Mouse (Mus musculus) embryo, embryonic 9.5 days (tissue): ENCODE results near the gene Gimap9.

ENCODE experiments used
- DNase-seq: peaks from one replicate; pipeline ENCODE4 v3.0.0-alpha.2; 2017; ENCODE audit errors: extremely low spot score

The Gimap9 gene

GRCm38 (mm10) chr6:48689320-48689719, 13.4 kb downstream of the Gimap9 start:
- no peak for DNase-seq

GRCm38 (mm10) chr6:48692962-48693361, 17.0 kb downstream of the Gimap9 start:
- no peak for DNase-seq

- no peak for DNase-seq
Observed at GRCm38 (mm10) chr6:48696830-48697554, 21.1 kb downstream of the Gimap9 start.

- DNase-seq = no peak
Observed at GRCm38 (mm10) chr6:48697555-48697930, 21.6 kb downstream of the Gimap9 start.

GRCm38 (mm10) chr6:48698066-48698856, 22.3 kb downstream of the Gimap9 start:
- DNase-seq = no peak

- DNase-seq = no peak
Observed at GRCm38 (mm10) chr6:48698888-48699287, 23.0 kb downstream of the Gimap9 start.

- DNase-seq = no peak
Observed at GRCm38 (mm10) chr6:48700251-48701075, 24.5 kb downstream of the Gimap9 start.

GRCm38 (mm10) chr6:48702146-48702545, 26.2 kb downstream of the Gimap9 start:
- no peak for DNase-seq

GRCm38 (mm10) chr6:48702601-48703000, 26.7 kb downstream of the Gimap9 start:
- no peak for DNase-seq

GRCm38 (mm10) chr6:48704146-48704545, 28.2 kb downstream of the Gimap9 start:
- no peak for DNase-seq

GRCm38 (mm10) chr6:48706130-48706529, 30.2 kb downstream of the Gimap9 start:
- DNase-seq = no peak

- DNase-seq = no peak
Observed at GRCm38 (mm10) chr6:48718455-48718854, 42.5 kb downstream of the Gimap9 start, which contains the start of the genes Gm28053 and Gimap7. Gene Gm28053, plus strand, starts transcription at chr6:48718607. Gene Gimap7, plus strand, starts transcription at chr6:48718621.

- no peak for DNase-seq
Observed at GRCm38 (mm10) chr6:48720326-48720725, 44.4 kb downstream of the Gimap9 start.

- no peak for DNase-seq
Observed at GRCm38 (mm10) chr6:48723468-48723867, 47.5 kb downstream of the Gimap9 start.

GRCm38 (mm10) chr6:48725476-48725875, 49.5 kb downstream of the Gimap9 start:
- no peak for DNase-seq

- DNase-seq = no peak
Observed at GRCm38 (mm10) chr6:48727761-48728160, 51.8 kb downstream of the Gimap9 start.
